ENCODE assay signal across 26 mouse cellular contexts in the genomic region with DNA sequence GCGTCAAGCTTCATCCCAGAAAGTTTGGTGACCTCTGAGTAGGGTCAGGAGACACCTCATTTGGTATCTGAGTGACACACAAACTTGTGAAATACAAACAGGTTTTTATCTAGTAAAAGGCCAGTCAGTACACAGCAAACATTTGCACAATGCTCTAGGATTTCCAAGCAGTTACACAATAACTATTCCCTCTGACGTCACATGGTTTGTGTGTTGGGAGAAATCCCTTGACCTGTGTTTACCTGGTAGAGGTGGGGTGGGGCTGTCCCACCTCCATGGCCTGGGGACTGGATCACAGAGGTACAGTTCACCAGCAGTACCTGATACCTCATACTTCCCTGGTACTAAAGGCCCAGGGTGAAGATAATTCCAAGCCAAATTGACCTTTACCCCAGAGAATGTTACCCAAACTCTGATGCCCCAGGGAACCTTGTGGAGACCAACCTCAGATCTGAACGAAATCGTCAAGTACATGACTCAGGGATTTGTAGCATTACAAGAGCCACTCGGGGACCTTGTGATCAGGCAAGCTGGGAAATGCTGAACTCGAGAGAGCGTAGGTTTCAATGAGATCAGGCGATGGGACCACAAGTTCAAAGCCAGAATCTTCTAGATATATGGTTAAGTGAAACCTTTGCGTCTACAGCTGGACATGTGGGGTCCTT. TPM values are rescaled to one million over a fixed set of nuclear protein-coding genes. Genes with fewer than 3 reads are reported as not detected.
DNase-seq lines count a peak whose midpoint lies in the region; ATAC-seq and TF ChIP-seq lines count a peak whose summit lies in the region.
"Had no signal": no experiment of that assay in that cellular context is flagged by ENCODE, and none has a peak within 500 bp of the region (broad histone marks: within the 10 kb centered on the region; RNA-seq: fewer than 3 reads in every experiment).

No protein-coding gene starts in this region.

- no peak for TF ChIP-seq CTCF in kidney, adult 2 months (conservative IDR thresholded peaks at IDR 0.05; ENCODE audit: insufficient read depth, insufficient read length, low read depth, low read length)
- no peak for TF ChIP-seq CTCF in lung, adult 2 months (IDR thresholded peaks at IDR 0.05; ENCODE audit: insufficient read depth, low read length)

- H3K9ac ChIP-seq in stomach, embryonic 15.5 days: no peak overlapping the region
- no peak overlapping the region for H3K9ac ChIP-seq in heart, embryonic 12.5 days
- H3K9ac ChIP-seq: embryonic facial prominence, embryonic 15.5 days; forebrain, embryonic 15.5 days; heart, embryonic 13.5 days; hindbrain, embryonic 12.5 days; limb, embryonic 15.5 days; neural tube, embryonic 15.5 days had no signal

- TF ChIP-seq POLR2A in kidney, adult 2 months (IDR thresholded peaks at IDR 0.05; ENCODE audit: low read depth, low read length): no peak
- TF ChIP-seq POLR2A in lung, adult 2 months (IDR thresholded peaks at IDR 0.05; ENCODE audit: borderline replicate concordance, extremely low read depth, low read depth, low read length): no peak

- H3K4me2 ChIP-seq in stomach, embryonic 15.5 days: no peak overlapping the region
- H3K4me2 ChIP-seq in heart, embryonic 12.5 days: no peak overlapping the region
- H3K4me2 ChIP-seq: embryonic facial prominence, embryonic 15.5 days; forebrain, embryonic 15.5 days; heart, embryonic 13.5 days; hindbrain, embryonic 12.5 days; limb, embryonic 15.5 days; neural tube, embryonic 15.5 days had no signal

- peak; percentile 37 for DNase-seq in kidney, adult 2 months
- DNase-seq in kidney, postnatal 10 days: no peak
- DNase-seq in lung, adult 2 months: peak; percentile 41
- no peak for DNase-seq in adrenal gland, adult 8-10 months
- DNase-seq in heart, postnatal 4 days: no peak
- DNase-seq: adrenal gland, postnatal 14 days; cerebellum, adult 11 months; cerebellum, adult 9-11 months; gastrocnemius, postnatal 10 days; heart, adult 11 months; heart, postnatal 14 days; kidney, adult 18-20 months; thymus, postnatal 14 days had no signal

- H3K27me3 ChIP-seq in kidney, adult 2 months (replicated peaks; ENCODE audit: control insufficient read depth, insufficient read depth, low read length): no peaks in the 10 kb centered on the region
- no peaks in the 10 kb centered on the region for H3K27me3 ChIP-seq in stomach, embryonic 15.5 days (replicated peaks)
- H3K27me3 ChIP-seq in heart, embryonic 12.5 days (replicated peaks): no peaks in the 10 kb centered on the region
- H3K27me3 ChIP-seq: embryonic facial prominence, embryonic 15.5 days; forebrain, embryonic 15.5 days; heart, embryonic 13.5 days; limb, embryonic 15.5 days; neural tube, embryonic 15.5 days had no signal

- 63% methylated on average over 9 of the region's 9 CpGs for WGBS in kidney, adult 2 months
- 70% methylated on average over 9 of the region's 9 CpGs for WGBS in lung, adult 2 months
- 66% methylated on average over 9 of the region's 9 CpGs for WGBS in stomach, embryonic 15.5 days
- 79% methylated on average over 9 of the region's 9 CpGs for WGBS in heart, embryonic 12.5 days

- H3K9me3 ChIP-seq in stomach, embryonic 15.5 days: no peaks in the 10 kb centered on the region
- H3K9me3 ChIP-seq in heart, embryonic 12.5 days (replicated peaks): no peaks in the 10 kb centered on the region
- H3K9me3 ChIP-seq: embryonic facial prominence, embryonic 15.5 days; forebrain, embryonic 15.5 days; heart, embryonic 13.5 days; hindbrain, embryonic 12.5 days; limb, embryonic 15.5 days; midbrain, embryonic 10.5 days; neural tube, embryonic 15.5 days had no signal

- H3K36me3 ChIP-seq in kidney, adult 2 months (ENCODE audit: control insufficient read depth, insufficient read depth, low read length): no peaks in the 10 kb centered on the region
- H3K36me3 ChIP-seq in stomach, embryonic 15.5 days: no peaks in the 10 kb centered on the region
- H3K36me3 ChIP-seq in heart, embryonic 12.5 days: no peaks in the 10 kb centered on the region
- H3K36me3 ChIP-seq: embryonic facial prominence, embryonic 15.5 days; forebrain, embryonic 15.5 days; heart, embryonic 13.5 days; hindbrain, embryonic 12.5 days; limb, embryonic 15.5 days; midbrain, embryonic 10.5 days; neural tube, embryonic 15.5 days had no signal

- no peak overlapping the region; the same call in 1 of the 2 replicates for H3K27ac ChIP-seq in kidney, adult 2 months (ENCODE audit: insufficient read depth, low read depth, low read length)
- H3K27ac ChIP-seq in brown adipose tissue, adult 24 weeks (replicated peaks; ENCODE audit: low read depth, low read length): peak overlapping the region; percentile 98
- no peak overlapping the region for H3K27ac ChIP-seq in stomach, embryonic 15.5 days
- no peak overlapping the region for H3K27ac ChIP-seq in heart, embryonic 12.5 days (ENCODE audit: poor library complexity, severe bottlenecking)
- H3K27ac ChIP-seq: embryonic facial prominence, embryonic 15.5 days; forebrain, embryonic 15.5 days; heart, embryonic 13.5 days; hindbrain, embryonic 12.5 days; kidney, postnatal 0 days; left cerebral cortex, adult 2 months; limb, embryonic 15.5 days; midbrain, embryonic 10.5 days; neural tube, embryonic 15.5 days had no signal

- H3K4me3 ChIP-seq in kidney, adult 2 months (ENCODE audit: insufficient read depth, low read depth, low read length): no peak overlapping the region
- H3K4me3 ChIP-seq in brown adipose tissue, adult 24 weeks (ENCODE audit: insufficient read depth, low read depth, low read length): no peak overlapping the region
- no peak overlapping the region for H3K4me3 ChIP-seq in lung, adult 2 months (replicated peaks; ENCODE audit: extremely low read depth, low read depth, low read length)
- no peak overlapping the region for H3K4me3 ChIP-seq in stomach, embryonic 15.5 days (replicated peaks)
- no peak overlapping the region for H3K4me3 ChIP-seq in heart, embryonic 12.5 days
- H3K4me3 ChIP-seq: embryonic facial prominence, embryonic 15.5 days; forebrain, embryonic 15.5 days; heart, embryonic 13.5 days; hindbrain, embryonic 12.5 days; left cerebral cortex, adult 2 months; limb, embryonic 15.5 days; midbrain, embryonic 10.5 days; neural tube, embryonic 15.5 days had no signal

- peak; percentile 19; the same call in 1 of the 2 replicates for ATAC-seq in stomach, embryonic 15.5 days (ENCODE audit: insufficient read depth, low FRiP score, low read depth)
- ATAC-seq in heart, embryonic 12.5 days (ENCODE audit: insufficient number of reproducible peaks, low FRiP score): no peak
- ATAC-seq: CD4-positive, CD25-positive, alpha-beta regulatory T cell, adult 4 months; forebrain, embryonic 15.5 days had no signal

- peaks cover 8% of the 10 kb centered on the region; the same call in 1 of the 2 replicates for H3K4me1 ChIP-seq in kidney, adult 2 months (ENCODE audit: control insufficient read depth, insufficient read depth, low read length)
- 0 out of 2 replicates have a peak, but pooled peaks cover 8% of the 10 kb centered on the region for H3K4me1 ChIP-seq in brown adipose tissue, adult 24 weeks (ENCODE audit: control insufficient read depth, insufficient read depth, insufficient read length, low read length)
- H3K4me1 ChIP-seq in lung, adult 2 months (ENCODE audit: control insufficient read depth, insufficient read depth, low read length): peaks cover 3% of the 10 kb centered on the region; the same call in 1 of the 2 replicates
- H3K4me1 ChIP-seq in stomach, embryonic 15.5 days: no peaks in the 10 kb centered on the region
- H3K4me1 ChIP-seq in heart, embryonic 12.5 days (replicated peaks): peaks cover 23% of the 10 kb centered on the region

RNA-seq across cellular contexts. Expression of a gene that starts 5.2 kb away (rescaled TPM):
- polyA plus RNA-seq in kidney, adult 2 months (2012; rRNA removed): 145 and 157 TPM in 2 replicates
- 220 and 224 TPM in 2 replicates for polyA plus RNA-seq in brown adipose tissue, adult 24 weeks (2012; ENCODE audit: insufficient read depth, insufficient read length, missing spikeins)
- polyA plus RNA-seq in lung, adult 2 months (2012; rRNA removed): 86.4 and 109 TPM in 2 replicates
- 60.7 and 68.7 TPM in 2 replicates for polyA plus RNA-seq in stomach, embryonic 15.5 days (2015; fragmentation: Nextera tagmentation; extraction: Ambion mirVana)
- total RNA-seq in adrenal gland, adult 8-10 months (2022): 100 to 1,000 TPM; 191 to 350 (median 261) TPM
- 100 to 1,000 TPM; 120 to 124 TPM for total RNA-seq in heart, postnatal 4 days (2021)
- 73.4 and 75.6 TPM in 2 replicates for polyA plus RNA-seq in heart, embryonic 12.5 days (2016; fragmentation: Nextera tagmentation; extraction: Ambion mirVana)

Comparison
In these comparisons a context has a peak if more than half of its experiments do, and no peak if none do; other contexts are left out.
1. DNase-seq: peak in kidney, adult 2 months (single experiment) and lung, adult 2 months (single experiment); none in kidney, postnatal 10 days (single experiment), adrenal gland, adult 8-10 months (single experiment) and heart, postnatal 4 days (single experiment).